Comparison of ENCODE assay signal across 8 mouse cellular contexts in the genomic region with DNA sequence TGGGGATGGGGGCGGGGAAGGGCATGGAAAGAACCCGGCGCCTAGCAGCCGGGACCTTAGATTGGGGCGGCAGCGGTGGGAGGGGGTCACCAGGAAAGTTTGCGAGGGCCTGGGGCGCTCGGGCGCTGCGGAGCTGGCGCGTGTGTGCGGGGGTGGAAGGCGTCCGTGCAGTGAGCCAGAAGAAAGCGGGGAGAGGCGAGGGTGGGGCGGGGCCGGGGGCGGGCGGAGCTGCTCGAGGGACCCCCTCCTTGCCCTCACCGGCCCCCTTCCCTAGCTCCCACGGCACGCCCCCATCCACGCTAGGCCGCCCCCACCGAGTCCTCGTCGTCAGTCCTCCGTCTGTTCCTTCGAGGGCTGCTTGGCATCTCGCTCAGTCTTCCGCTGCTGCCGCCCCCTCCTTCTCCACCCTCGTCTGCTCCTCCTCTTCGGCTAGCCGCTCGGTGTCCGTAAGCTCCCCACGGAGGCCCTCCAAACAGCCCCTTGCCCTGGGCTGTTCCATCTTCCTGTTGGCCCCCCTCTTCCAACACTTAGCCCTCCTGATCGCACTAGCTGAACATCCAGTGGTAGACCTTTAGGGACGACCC. TPM values are rescaled to one million over a fixed set of nuclear protein-coding genes. Genes with fewer than 3 reads are reported as not detected.
A peak's percentile ranks its signal among the peaks of the same experiment; 100 is the strongest.
DNase-seq lines count a peak whose midpoint lies in the region; ATAC-seq and TF ChIP-seq lines count a peak whose summit lies in the region.

No protein-coding gene starts in this region.

- H3K36me3 ChIP-seq in embryonic facial prominence, embryonic 15.5 days, result peaks cover 49% of the 10 kb centered on the region
- H3K36me3 ChIP-seq in heart, embryonic 12.5 days, result peaks cover 56% of the 10 kb centered on the region
- peaks cover 43% of the 10 kb centered on the region for H3K36me3 ChIP-seq in kidney, embryonic 16.5 days (ENCODE audit: insufficient read depth, low read length)
- peaks cover 29% of the 10 kb centered on the region for H3K36me3 ChIP-seq in liver, embryonic 11.5 days (ENCODE audit: control insufficient read depth, insufficient read depth, low read length)
- peaks cover 29% of the 10 kb centered on the region for H3K36me3 ChIP-seq in myocyte (ENCODE audit: control insufficient read depth, insufficient read depth)
- peaks cover 59% of the 10 kb centered on the region for H3K36me3 ChIP-seq in stomach, embryonic 14.5 days (ENCODE audit: control insufficient read depth, insufficient read depth, low read length)

- peak overlapping the region; percentile 71 for H3ac ChIP-seq in myocyte (ENCODE audit: control insufficient read depth, insufficient read length)

- peak; percentile 65 for TF ChIP-seq POLR2A in myocyte (IDR thresholded peaks at IDR 0.05; ENCODE audit: insufficient read length, low read depth)

- DNase-seq in A20 (ENCODE audit: low read depth, low spot score), result peak; percentile 54
- DNase-seq in adrenal gland, postnatal 36 days, result peak; percentile 65 to 79
- DNase-seq in liver, embryonic 11.5 days (ENCODE audit: low spot score), result peak; percentile 58

- WGBS in embryonic facial prominence, embryonic 15.5 days, result under 1% methylated on average over 28 of the region's 44 CpGs
- whole genome bisulfite sequencing in heart, embryonic 12.5 days, result 1% methylated on average over 43 of the region's 44 CpGs
- under 1% methylated on average over 31 of the region's 44 CpGs for WGBS in kidney, embryonic 16.5 days
- WGBS in liver, embryonic 11.5 days, result under 1% methylated on average over 40 of the region's 44 CpGs
- 0% methylated on average over 34 of the region's 44 CpGs for WGBS in stomach, embryonic 14.5 days

- no peaks in the 10 kb centered on the region for H3K9me3 ChIP-seq in embryonic facial prominence, embryonic 15.5 days (replicated peaks)
- H3K9me3 ChIP-seq in heart, embryonic 12.5 days (replicated peaks), result no peaks in the 10 kb centered on the region
- no peaks in the 10 kb centered on the region for H3K9me3 ChIP-seq in kidney, embryonic 16.5 days (ENCODE audit: low read length)
- H3K9me3 ChIP-seq in liver, embryonic 11.5 days (ENCODE audit: control insufficient read depth, low read length), result no peaks in the 10 kb centered on the region
- no peaks in the 10 kb centered on the region for H3K9me3 ChIP-seq in stomach, embryonic 14.5 days (ENCODE audit: control insufficient read depth, low read depth, low read length)

- no peaks in the 10 kb centered on the region for H3K27me3 ChIP-seq in embryonic facial prominence, embryonic 15.5 days
- no peaks in the 10 kb centered on the region for H3K27me3 ChIP-seq in heart, embryonic 12.5 days (replicated peaks)
- no peaks in the 10 kb centered on the region for H3K27me3 ChIP-seq in kidney, embryonic 16.5 days (ENCODE audit: insufficient read depth, low read length)
- H3K27me3 ChIP-seq in liver, embryonic 11.5 days (replicated peaks; ENCODE audit: control insufficient read depth, insufficient read depth, low read length), result no peaks in the 10 kb centered on the region
- no peaks in the 10 kb centered on the region for H3K27me3 ChIP-seq in myocyte (ENCODE audit: control insufficient read depth, insufficient read depth, insufficient read length)
- H3K27me3 ChIP-seq in stomach, embryonic 14.5 days (ENCODE audit: control insufficient read depth, insufficient read depth, low read length), result no peaks in the 10 kb centered on the region

- peaks cover 60% of the 10 kb centered on the region for H3K4me1 ChIP-seq in embryonic facial prominence, embryonic 15.5 days
- peaks cover 49% of the 10 kb centered on the region for H3K4me1 ChIP-seq in heart, embryonic 12.5 days (replicated peaks)
- H3K4me1 ChIP-seq in kidney, embryonic 16.5 days (ENCODE audit: insufficient read depth, low read length), result peaks cover 45% of the 10 kb centered on the region
- peaks cover 14% of the 10 kb centered on the region for H3K4me1 ChIP-seq in liver, embryonic 11.5 days (replicated peaks; ENCODE audit: control insufficient read depth, insufficient read depth, low read length)
- H3K4me1 ChIP-seq in stomach, embryonic 14.5 days (ENCODE audit: control insufficient read depth, insufficient read depth, low read length), result peaks cover 22% of the 10 kb centered on the region; the same call in 1 of the 2 replicates

- H3K4me3 ChIP-seq in embryonic facial prominence, embryonic 15.5 days (replicated peaks), result peak overlapping the region; percentile 73
- H3K4me3 ChIP-seq in heart, embryonic 12.5 days, result peak overlapping the region; percentile 84
- H3K4me3 ChIP-seq in kidney, embryonic 16.5 days (ENCODE audit: low read length), result peak overlapping the region; percentile 72
- H3K4me3 ChIP-seq in liver, embryonic 11.5 days (ENCODE audit: low read depth, low read length), result peak overlapping the region; percentile 72
- H3K4me3 ChIP-seq in myocyte, result peak overlapping the region; percentile 77
- peak overlapping the region; percentile 68 for H3K4me3 ChIP-seq in stomach, embryonic 14.5 days (ENCODE audit: low read depth, low read length)

- H3K27ac ChIP-seq in embryonic facial prominence, embryonic 15.5 days (replicated peaks), result peak overlapping the region; percentile 99
- H3K27ac ChIP-seq in heart, embryonic 12.5 days (ENCODE audit: poor library complexity, severe bottlenecking), result peak overlapping the region; percentile 93
- peak overlapping the region; percentile 95 for H3K27ac ChIP-seq in kidney, embryonic 16.5 days (ENCODE audit: low read length)
- H3K27ac ChIP-seq in liver, embryonic 11.5 days (ENCODE audit: low read depth, low read length), result peak overlapping the region; percentile 44
- peak overlapping the region; percentile 89 for H3K27ac ChIP-seq in stomach, embryonic 14.5 days (ENCODE audit: low read length)

- ATAC-seq in embryonic facial prominence, embryonic 15.5 days (ENCODE audit: insufficient number of reproducible peaks, low FRiP score, low TSS enrichment, low read depth), result peak; percentile 84
- ATAC-seq in heart, embryonic 12.5 days (ENCODE audit: insufficient number of reproducible peaks, low FRiP score), result peak; percentile 61
- peak; percentile 70 for ATAC-seq in kidney, embryonic 16.5 days (ENCODE audit: low FRiP score, low TSS enrichment)
- ATAC-seq in liver, embryonic 11.5 days (replicated peaks; ENCODE audit: low FRiP score), result peak; percentile 54
- peak; percentile 57 for ATAC-seq in stomach, embryonic 14.5 days (ENCODE audit: insufficient number of reproducible peaks, insufficient read depth, low FRiP score, low read depth)

- peak overlapping the region; percentile 66 for H3K9ac ChIP-seq in embryonic facial prominence, embryonic 15.5 days
- H3K9ac ChIP-seq in heart, embryonic 12.5 days, result peak overlapping the region; percentile 91
- peak overlapping the region; percentile 81 for H3K9ac ChIP-seq in kidney, embryonic 16.5 days (replicated peaks; ENCODE audit: low read length)
- peak overlapping the region; percentile 71 for H3K9ac ChIP-seq in liver, embryonic 11.5 days (ENCODE audit: low read depth, low read length)
- peak overlapping the region; percentile 69 for H3K9ac ChIP-seq in stomach, embryonic 14.5 days (replicated peaks; ENCODE audit: low read depth, low read length)

- peak overlapping the region; percentile 69 for H3K4me2 ChIP-seq in embryonic facial prominence, embryonic 15.5 days (replicated peaks)
- peak overlapping the region; percentile 83 for H3K4me2 ChIP-seq in heart, embryonic 12.5 days
- H3K4me2 ChIP-seq in kidney, embryonic 16.5 days (replicated peaks; ENCODE audit: low read depth, low read length), result peak overlapping the region; percentile 74
- peak overlapping the region; percentile 96 for H3K4me2 ChIP-seq in liver, embryonic 11.5 days
- peak overlapping the region; percentile 89 for H3K4me2 ChIP-seq in myocyte (ENCODE audit: low read depth)
- H3K4me2 ChIP-seq in stomach, embryonic 14.5 days (replicated peaks; ENCODE audit: low read depth, low read length), result peak overlapping the region; percentile 61

- peaks cover 39% of the 10 kb centered on the region for H3K79me2 ChIP-seq in myocyte (ENCODE audit: control insufficient read depth, insufficient read depth)

TF ChIP-seq in myocyte, 11 proteins besides CTCF, POLR2A, EP300 and RAD21 (continues in another document):
- TF ChIP-seq TCF12 (IDR thresholded peaks at IDR 0.05; ENCODE audit: insufficient read depth, poor library complexity, severe bottlenecking) (no peak), POLR2AphosphoS2 (IDR thresholded peaks at IDR 0.05; ENCODE audit: insufficient read length, low read depth) (peak; percentile 51), REST (IDR thresholded peaks at IDR 0.05; ENCODE audit: insufficient read depth, insufficient read length) (no peak), CEBPB (IDR thresholded peaks at IDR 0.05; ENCODE audit: insufficient read depth, poor library complexity, severe bottlenecking) (no peak)

RNA-seq across cellular contexts. Expression of gene Tnks1bp1, which starts 0.4 kb away (rescaled TPM):
- 100 to 1,000 TPM in 1 of 2 experiments, 10 to 100 TPM in 1; 94.2 to 103 TPM for total RNA-seq in adrenal gland, postnatal 36 days (2021)
- polyA plus RNA-seq in embryonic facial prominence, embryonic 15.5 days (2015; fragmentation: Nextera tagmentation; extraction: Ambion mirVana), result 63.8 and 68.0 TPM in 2 replicates
- 33.2 and 36.6 TPM in 2 replicates for polyA plus RNA-seq in heart, embryonic 12.5 days (2016; fragmentation: Nextera tagmentation; extraction: Ambion mirVana)
- polyA plus RNA-seq in kidney, embryonic 16.5 days (2015; fragmentation: Nextera tagmentation; extraction: Ambion mirVana), result 34.2 and 40.6 TPM in 2 replicates
- 3.4 and 3.7 TPM in 2 replicates for polyA plus RNA-seq in liver, embryonic 11.5 days (2014; fragmentation: Nextera tagmentation; extraction: Ambion mirVana)
- 84.0 TPM for polyA plus RNA-seq in myocyte (2012; fragmentation: generic; extraction: Trizol)
- polyA plus RNA-seq in stomach, embryonic 14.5 days (2014; fragmentation: Nextera tagmentation; extraction: Ambion mirVana), result 13.3 and 15.6 TPM in 2 replicates

RNA-seq across cellular contexts. Expression of gene P2rx3, which starts 11.0 kb away (rescaled TPM):
- total RNA-seq in adrenal gland, postnatal 36 days (2021), result 1 to 10 TPM; 1.6 to 2.0 TPM
- polyA plus RNA-seq in embryonic facial prominence, embryonic 15.5 days (2015; fragmentation: Nextera tagmentation; extraction: Ambion mirVana), result 1.2 and 1.7 TPM in 2 replicates
- 0.67 and 0.87 TPM in 2 replicates for polyA plus RNA-seq in heart, embryonic 12.5 days (2016; fragmentation: Nextera tagmentation; extraction: Ambion mirVana)
- 0.56 and 1.3 TPM in 2 replicates for polyA plus RNA-seq in kidney, embryonic 16.5 days (2015; fragmentation: Nextera tagmentation; extraction: Ambion mirVana)
- polyA plus RNA-seq in liver, embryonic 11.5 days (2014; fragmentation: Nextera tagmentation; extraction: Ambion mirVana), result 0.95 and 1.1 TPM in 2 replicates
- 53.1 TPM for polyA plus RNA-seq in myocyte (2012; fragmentation: generic; extraction: Trizol)
- polyA plus RNA-seq in stomach, embryonic 14.5 days (2014; fragmentation: Nextera tagmentation; extraction: Ambion mirVana), result 0.67 and 0.68 TPM in 2 replicates

RNA-seq across cellular contexts. Expression of gene Ssrp1, which starts 11.2 kb away (rescaled TPM):
- 100 to 1,000 TPM; 126 to 128 TPM for total RNA-seq in adrenal gland, postnatal 36 days (2021)
- 236 and 250 TPM in 2 replicates for polyA plus RNA-seq in embryonic facial prominence, embryonic 15.5 days (2015; fragmentation: Nextera tagmentation; extraction: Ambion mirVana)
- 146 and 151 TPM in 2 replicates for polyA plus RNA-seq in heart, embryonic 12.5 days (2016; fragmentation: Nextera tagmentation; extraction: Ambion mirVana)
- 316 and 329 TPM in 2 replicates for polyA plus RNA-seq in kidney, embryonic 16.5 days (2015; fragmentation: Nextera tagmentation; extraction: Ambion mirVana)
- 338 and 381 TPM in 2 replicates for polyA plus RNA-seq in liver, embryonic 11.5 days (2014; fragmentation: Nextera tagmentation; extraction: Ambion mirVana)
- 123 TPM for polyA plus RNA-seq in myocyte (2012; fragmentation: generic; extraction: Trizol)
- polyA plus RNA-seq in stomach, embryonic 14.5 days (2014; fragmentation: Nextera tagmentation; extraction: Ambion mirVana), result 277 and 280 TPM in 2 replicates

Comparison
In these comparisons a context has a peak if more than half of its experiments do, and no peak if none do; other contexts are left out.
1. Peak in every context shown above with its lines: DNase-seq, ATAC-seq, H3K4me3 ChIP-seq and H3K27ac ChIP-seq.
2. H3K27ac ChIP-seq: peak in every context shown above with its lines; median percentile 99 in embryonic facial prominence, embryonic 15.5 days; 95 in kidney, embryonic 16.5 days; 93 in heart, embryonic 12.5 days; 89 in stomach, embryonic 14.5 days; 44 in liver, embryonic 11.5 days.
3. RNA of gene P2rx3, which starts 11.0 kb away (polyA plus RNA-seq): 53.1 TPM in myocyte (single experiment); 1.2 to 1.7 TPM in embryonic facial prominence, embryonic 15.5 days, 0.95 to 1.1 TPM in liver, embryonic 11.5 days, 0.67 to 0.87 TPM in heart, embryonic 12.5 days, 0.67 to 0.68 TPM in stomach, embryonic 14.5 days and 0.56 to 1.3 TPM in kidney, embryonic 16.5 days; every median in the first group is over 10 times any median in the second.